Mouse (Mus musculus): ENCODE measurements around the gene Rb1. TPM values are rescaled to one million over a fixed set of nuclear protein-coding genes. Genes with fewer than 3 reads are reported as not detected.

Gene Rb1
- polyA plus RNA-seq, 1 experiment from 2014 or later: 15.4 TPM

GRCm38 (mm10) chr14:73244061-73244597, 81.5 kb downstream of the Rb1 start:
- ATAC-seq (ENCODE audit: low FRiP score, low TSS enrichment) (no peak), DNase-seq (ENCODE audit: low spot score) (no peak)
- Histone ChIP-seq H3K27me3 (ENCODE audit: control insufficient read depth, insufficient read depth, low read length) (no peaks in the 10 kb centered on the region), H3K27ac (replicated peaks) (no peak overlapping the region), H3K9ac (ENCODE audit: low read length) (no peak overlapping the region), H3K36me3 (ENCODE audit: control insufficient read depth, insufficient read depth, low read length) (no peaks in the 10 kb centered on the region), H3K4me3 (ENCODE audit: low read depth, low read length) (no peak overlapping the region), H3K4me2 (replicated peaks; ENCODE audit: low read depth) (no peak overlapping the region), H3K9me3 (ENCODE audit: control insufficient read depth, low read length) (no peaks in the 10 kb centered on the region), H3K4me1 (replicated peaks; ENCODE audit: control insufficient read depth, insufficient read depth) (no peaks in the 10 kb centered on the region)
- 90% methylated on average over 2 of the region's 2 CpGs for WGBS
- TF ChIP-seq EP300 (optimal IDR thresholded peaks at IDR 0.05) (no peak), CTCF (IDR thresholded peaks at IDR 0.05; ENCODE audit: low read depth) (no peak)

GRCm38 (mm10) chr14:73239857-73240256, 85.8 kb downstream of the Rb1 start:
- DNase-seq (ENCODE audit: low spot score) (no peak), ATAC-seq (ENCODE audit: low FRiP score, low TSS enrichment) (no peak)
- 15% methylated on average over 3 of the region's 3 CpGs for WGBS
- Histone ChIP-seq H3K36me3 (ENCODE audit: control insufficient read depth, insufficient read depth, low read length) (no peaks in the 10 kb centered on the region), H3K9ac (ENCODE audit: low read length) (no peak overlapping the region), H3K27ac (replicated peaks) (no peak overlapping the region), H3K4me3 (ENCODE audit: low read depth, low read length) (no peak overlapping the region), H3K4me1 (replicated peaks; ENCODE audit: control insufficient read depth, insufficient read depth) (no peaks in the 10 kb centered on the region; the same call in 1 of the 2 replicates), H3K4me2 (replicated peaks; ENCODE audit: low read depth) (no peak overlapping the region), H3K27me3 (ENCODE audit: control insufficient read depth, insufficient read depth, low read length) (no peaks in the 10 kb centered on the region), H3K9me3 (ENCODE audit: control insufficient read depth, low read length) (no peaks in the 10 kb centered on the region)
- TF ChIP-seq CTCF (IDR thresholded peaks at IDR 0.05; ENCODE audit: low read depth) (no peak), EP300 (optimal IDR thresholded peaks at IDR 0.05) (no peak)

- no peaks in the 10 kb centered on the region for H3K27me3 ChIP-seq (ENCODE audit: control insufficient read depth, insufficient read depth, low read length)
- DNase-seq (ENCODE audit: low spot score) (peak; percentile 30), ATAC-seq (ENCODE audit: low FRiP score, low TSS enrichment) (no peak)
- TF ChIP-seq CTCF (IDR thresholded peaks at IDR 0.05; ENCODE audit: low read depth) (no peak), EP300 (optimal IDR thresholded peaks at IDR 0.05) (no peak)
- H3K36me3 ChIP-seq (ENCODE audit: control insufficient read depth, insufficient read depth, low read length): no peaks in the 10 kb centered on the region
- peak overlapping the region; percentile 90 for H3K27ac ChIP-seq (replicated peaks)
- peak overlapping the region; percentile 54 for H3K4me3 ChIP-seq (ENCODE audit: low read depth, low read length)
- peak overlapping the region; percentile 63 for H3K4me2 ChIP-seq (replicated peaks; ENCODE audit: low read depth)
- H3K9ac ChIP-seq (ENCODE audit: low read length): peak overlapping the region; percentile 70
- peaks cover 3% of the 10 kb centered on the region for H3K4me1 ChIP-seq (replicated peaks; ENCODE audit: control insufficient read depth, insufficient read depth)
- no peaks in the 10 kb centered on the region for H3K9me3 ChIP-seq (ENCODE audit: control insufficient read depth, low read length)
- 0% methylated on average over 6 of the region's 6 CpGs for WGBS
These were observed 86.3 kb downstream of the Rb1 start for GRCm38 (mm10) chr14:73239291-73239690.

- Histone ChIP-seq H3K9ac (ENCODE audit: low read length) (peak overlapping the region; percentile 70), H3K4me2 (replicated peaks; ENCODE audit: low read depth) (peak overlapping the region; percentile 63), H3K27me3 (ENCODE audit: control insufficient read depth, insufficient read depth, low read length) (no peaks in the 10 kb centered on the region), H3K4me3 (ENCODE audit: low read depth, low read length) (peak overlapping the region; percentile 54), H3K27ac (replicated peaks) (peak overlapping the region; percentile 90), H3K9me3 (ENCODE audit: control insufficient read depth, low read length) (no peaks in the 10 kb centered on the region), H3K36me3 (ENCODE audit: control insufficient read depth, insufficient read depth, low read length) (no peaks in the 10 kb centered on the region), H3K4me1 (replicated peaks; ENCODE audit: control insufficient read depth, insufficient read depth) (peaks cover 3% of the 10 kb centered on the region)
- peak; percentile 85 for ATAC-seq (ENCODE audit: low FRiP score, low TSS enrichment)
- no peak for TF ChIP-seq CTCF (IDR thresholded peaks at IDR 0.05; ENCODE audit: low read depth)
- peak; percentile 65 for DNase-seq (ENCODE audit: low spot score)
- WGBS: under 1% methylated on average over 20 of the region's 20 CpGs
These were observed 86.9 kb downstream of the Rb1 start for GRCm38 (mm10) chr14:73238498-73239250.

DNA sequence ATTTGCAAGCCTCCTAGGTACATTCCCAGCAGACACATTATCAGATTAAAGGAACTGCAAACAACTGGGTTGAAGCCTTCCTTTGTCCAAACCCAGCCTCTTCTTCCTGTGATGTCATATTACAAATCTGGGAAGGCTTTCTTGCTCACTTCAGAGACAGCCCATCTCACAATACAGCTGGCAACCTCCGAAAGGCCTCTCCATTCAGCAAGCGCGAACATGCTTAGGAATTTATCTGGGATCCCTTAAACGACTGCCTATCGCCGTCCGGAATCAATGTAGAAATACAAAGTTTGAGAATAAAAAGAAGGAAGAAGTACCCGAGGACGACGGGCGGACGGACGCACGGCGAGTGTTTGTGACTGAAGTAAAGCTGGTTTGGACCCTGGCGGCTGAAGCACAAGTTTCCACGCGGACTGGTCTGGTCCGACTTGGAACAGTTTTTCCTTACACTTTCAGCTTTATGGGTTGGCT, 87.7 kb downstream of the Rb1 start, which contains the start of gene Lpar6:
Lpar6 (plus strand) TSS at position 48 of the 474 bp plus-strand sequence.
- DNase-seq (ENCODE audit: low spot score) (peak; percentile 65), ATAC-seq (ENCODE audit: low FRiP score, low TSS enrichment) (peak; percentile 92)
- Histone ChIP-seq H3K9me3 (ENCODE audit: control insufficient read depth, low read length) (no peaks in the 10 kb centered on the region), H3K4me3 (ENCODE audit: low read depth, low read length) (peak within 1 kb of the TSS; percentile 54), H3K4me1 (replicated peaks; ENCODE audit: control insufficient read depth, insufficient read depth) (peaks cover 3% of the 10 kb centered on the region), H3K4me2 (replicated peaks; ENCODE audit: low read depth) (peak within 1 kb of the TSS; percentile 63), H3K36me3 (ENCODE audit: control insufficient read depth, insufficient read depth, low read length) (no peaks in the 10 kb centered on the region), H3K9ac (ENCODE audit: low read length) (peak within 1 kb of the TSS; percentile 70), H3K27ac (replicated peaks) (peak within 1 kb of the TSS; percentile 90), H3K27me3 (ENCODE audit: control insufficient read depth, insufficient read depth, low read length) (no peaks in the 10 kb centered on the region)
- WGBS: under 1% methylated on average over 19 of the region's 19 CpGs
- TF ChIP-seq CTCF (IDR thresholded peaks at IDR 0.05; ENCODE audit: low read depth) (no peak), EP300 (optimal IDR thresholded peaks at IDR 0.05) (no peak)

Measured in stomach, postnatal 0 days (tissue).